Mouse (Mus musculus) CH12.LX (cell line): ENCODE data around the gene Sema3f. TPM values are rescaled to one million over a fixed set of nuclear protein-coding genes. Genes with fewer than 3 reads are reported as not detected.

Source experiments
- DNase-seq: peaks from one replicate; pipeline ENCODE4 v3.0.0-alpha.2; 2013; ENCODE audit errors: extremely low read depth
- H3K27ac ChIP-seq: 2 replicates; pipeline ENCODE4 v1.5.1; 2012; ENCODE audit warnings: low read depth, mild to moderate bottlenecking, control low read depth, moderate library complexity; ENCODE audit not compliant: insufficient read depth
- H3K27me3 ChIP-seq: replicated peaks from 2 replicates; pipeline ENCODE3; 2012; ENCODE audit warnings: inconsistent platforms
- H3K36me3 ChIP-seq, 2 experiments: replicated peaks in 1 of 2; 2 replicates each; pipeline versions ENCODE3 to v1.6.1; 2012; ENCODE audit warnings: inconsistent platforms in 1 of 2, low read length in 1 of 2, mild to moderate bottlenecking in 1 of 2, mixed read lengths in 1 of 2, moderate library complexity in 1 of 2; ENCODE audit not compliant: control insufficient read depth in 1 of 2, insufficient read depth in 1 of 2
- H3K4me1 ChIP-seq, 2 experiments: 2 replicates each; pipeline ENCODE4 v1.6.1; 2012; ENCODE audit warnings: inconsistent platforms in 1 of 2, moderate library complexity in 1 of 2; ENCODE audit not compliant: insufficient read depth in 2 of 2, control insufficient read depth in 1 of 2
- H3K4me2 ChIP-seq: 2 replicates; pipeline ENCODE4 v1.6.1; 2012; ENCODE audit warnings: low read depth, mild to moderate bottlenecking, control low read depth; ENCODE audit not compliant: poor library complexity, insufficient read depth, severe bottlenecking
- H3K4me3 ChIP-seq, 3 experiments: fragments of 150-350 bp in 1 of 3; sonication (generic) in 1 of 3; replicated peaks in 1 of 3; 2 replicates each; pipeline versions ENCODE3 to v1.5.1; 2011 to 2012; ENCODE audit warnings: low read depth in 2 of 3, low read length in 2 of 3, mild to moderate bottlenecking in 2 of 3, moderate library complexity in 2 of 3, control low read depth in 1 of 3, improper control_type of control experiment in 1 of 3, inconsistent platforms in 1 of 3, mixed read lengths in 1 of 3; ENCODE audit not compliant: poor library complexity in 1 of 3
- H3K79me2 ChIP-seq: replicated peaks from 2 replicates; pipeline ENCODE4 v1.6.1; 2012; ENCODE audit warnings: mild to moderate bottlenecking, moderate library complexity; ENCODE audit not compliant: control insufficient read depth, poor library complexity, insufficient read depth, severe bottlenecking; ENCODE audit errors: extremely low read depth
- H3K9ac ChIP-seq: 2 replicates; pipeline ENCODE4 v1.6.1; 2012; ENCODE audit warnings: low read depth, mild to moderate bottlenecking, control low read depth, moderate library complexity; ENCODE audit not compliant: insufficient read depth
- H3K9me3 ChIP-seq: replicated peaks from 2 replicates; pipeline ENCODE3; 2012; ENCODE audit warnings: low read length, inconsistent platforms, mixed read lengths
- BHLHE40 ChIP-seq: IDR thresholded peaks from 2 replicates; pipeline ENCODE4 v1.6.1; 2011; ENCODE audit warnings: mild to moderate bottlenecking, low read depth, low read length, improper control_type of control experiment
- CHD2 ChIP-seq: IDR thresholded peaks from 2 replicates; pipeline ENCODE4 v1.6.1; 2011; ENCODE audit warnings: low read length, improper control_type of control experiment
- CTCF ChIP-seq, 2 experiments: IDR thresholded peaks in 1 of 2; conservative IDR thresholded peaks in 1 of 2; 2 replicates each; pipeline ENCODE4 v1.5.1; 2011 to 2012; ENCODE audit warnings: low read depth in 2 of 2, low read length in 2 of 2, improper control_type of control experiment in 1 of 2, inconsistent platforms in 1 of 2, mild to moderate bottlenecking in 1 of 2, moderate library complexity in 1 of 2
- ELF1 ChIP-seq: IDR thresholded peaks from 2 replicates; pipeline ENCODE4 v1.6.1; 2014; ENCODE audit warnings: low read depth, mild to moderate bottlenecking, inconsistent platforms, low read length, improper control_type of control experiment
- ETS1 ChIP-seq: conservative IDR thresholded peaks from 2 replicates; pipeline ENCODE4 v1.6.1; 2012; ENCODE audit warnings: low read depth, mild to moderate bottlenecking, inconsistent platforms, low read length, improper control_type of control experiment, moderate library complexity
- GABPA ChIP-seq: IDR thresholded peaks from 2 replicates; pipeline ENCODE4 v1.6.1; 2012; ENCODE audit warnings: low read depth, low read length, improper control_type of control experiment, inconsistent platforms; ENCODE audit not compliant: insufficient replicate concordance
- HCFC1 ChIP-seq: IDR thresholded peaks from 2 replicates; pipeline ENCODE4 v1.6.1; 2012; ENCODE audit warnings: low read depth, mild to moderate bottlenecking, inconsistent platforms, low read length, improper control_type of control experiment
- JUN ChIP-seq: IDR thresholded peaks from 2 replicates; pipeline ENCODE4 v1.6.1; 2011; ENCODE audit warnings: low read depth, mild to moderate bottlenecking, low read length, improper control_type of control experiment, moderate library complexity; ENCODE audit not compliant: insufficient read depth
- MAX ChIP-seq: IDR thresholded peaks from 2 replicates; pipeline ENCODE4 v1.6.1; 2011; ENCODE audit warnings: low read length, improper control_type of control experiment
- MEF2A ChIP-seq: IDR thresholded peaks from 2 replicates; pipeline ENCODE4 v1.6.1; 2014; ENCODE audit warnings: low read depth, mild to moderate bottlenecking, inconsistent platforms, low read length, improper control_type of control experiment, borderline replicate concordance
- MXI1 ChIP-seq: IDR thresholded peaks from 2 replicates; pipeline ENCODE4 v1.6.1; 2011; ENCODE audit warnings: mild to moderate bottlenecking, low read depth, low read length, improper control_type of control experiment
- NELFE ChIP-seq: IDR thresholded peaks from 2 replicates; pipeline ENCODE4 v1.6.1; 2011; ENCODE audit warnings: low read depth, low read length, improper control_type of control experiment
- RAD21 ChIP-seq: IDR thresholded peaks from 2 replicates; pipeline ENCODE4 v1.6.1; 2011; ENCODE audit warnings: low read depth, mild to moderate bottlenecking, low read length, improper control_type of control experiment, moderate library complexity
- SIN3A ChIP-seq: IDR thresholded peaks from 2 replicates; pipeline ENCODE4 v1.6.1; 2012; ENCODE audit warnings: low read length, improper control_type of control experiment, inconsistent platforms
- TBP ChIP-seq: conservative IDR thresholded peaks from 2 replicates; pipeline ENCODE4 v1.6.1; 2011; ENCODE audit warnings: low read depth, low read length, improper control_type of control experiment
- UBTF ChIP-seq: IDR thresholded peaks from 2 replicates; pipeline ENCODE4 v1.6.1; 2012; ENCODE audit warnings: low read depth, mild to moderate bottlenecking, inconsistent platforms, low read length, improper control_type of control experiment, moderate library complexity
- USF2 ChIP-seq: conservative IDR thresholded peaks from 2 replicates; pipeline ENCODE4 v1.6.1; 2011; ENCODE audit warnings: low read depth, low read length, improper control_type of control experiment
- ZC3H11A ChIP-seq: IDR thresholded peaks from 2 replicates; pipeline ENCODE4 v1.6.1; 2012; ENCODE audit warnings: low read depth, mild to moderate bottlenecking, inconsistent platforms, low read length, improper control_type of control experiment
- ZKSCAN1 ChIP-seq: IDR thresholded peaks from 2 replicates; pipeline ENCODE4 v1.6.1; 2012; ENCODE audit warnings: low read depth, inconsistent platforms, low read length, improper control_type of control experiment, borderline replicate concordance
- ZMIZ1 ChIP-seq: IDR thresholded peaks from 2 replicates; pipeline ENCODE4 v1.6.1; 2012; ENCODE audit warnings: low read depth, mild to moderate bottlenecking, inconsistent platforms, low read length, improper control_type of control experiment
- ZNF384 ChIP-seq: IDR thresholded peaks from 2 replicates; pipeline ENCODE4 v1.6.1; 2012; ENCODE audit warnings: low read depth, low read length, improper control_type of control experiment, inconsistent platforms
- dilution Hi-C: fragments of 300-500 bp; cut with MboI; formaldehyde crosslinking; loops from 2 replicates; pipeline ENCODE4 v1.14.3; 2020; ENCODE audit warnings: low sequenced_read_pairs; ENCODE audit not compliant: extremely low pct_unique_long_range_greater_than_20kb, extremely low pct_ligation_motif_present
- in situ Hi-C: fragments of 300-500 bp; cut with MboI; formaldehyde crosslinking; loops from 3 replicates; pipeline ENCODE4 v1.14.3; 2019; ENCODE audit warnings: low sequenced_read_pairs, low pct_ligation_motif_present, low pct_unique_long_range_greater_than_20kb, mixed read lengths
- polyA plus RNA-seq: library from polyadenylated mRNA; unstranded; fragments of >175 nt; gene quantifications from 2 replicates; pipeline ENCODE4 v1.2.1, GENCODE M21; 2012; ENCODE audit warnings: low read depth; ENCODE audit not compliant: insufficient read length
- total RNA-seq, 2 experiments: library from RNA; depleted of rRNA; stranded (reverse); fragments of 300-350 nt in 1 of 2; fragments of >200 nt in 1 of 2; gene quantifications; 2 replicates each; pipeline ENCODE4 v1.2.3; 2012 to 2014

The Sema3f gene
- total and polyA plus RNA-seq, 3 experiments: 0.24 to 1.1 (median 0.36) TPM

- no peak overlapping the region for H3K4me3 ChIP-seq
- no peak overlapping the region for H3K9ac ChIP-seq
- in situ Hi-C loops: no loop called here
- H3K36me3 ChIP-seq: no peaks in the 10 kb centered on the region
- H3K79me2 ChIP-seq: no peaks in the 10 kb centered on the region
- H3K27ac ChIP-seq: no peak overlapping the region
- no peak for TF ChIP-seq ZNF384
- TF ChIP-seq MXI1: no peak
- no peak for TF ChIP-seq MEF2A
- no peak for TF ChIP-seq ZKSCAN1
- TF ChIP-seq UBTF: no peak
- TF ChIP-seq MAX: no peak
- no peak for TF ChIP-seq ZC3H11A
- no peak for TF ChIP-seq GABPA
- TF ChIP-seq RAD21: no peak
- TF ChIP-seq NELFE: no peak
- no peak for TF ChIP-seq CHD2
- no peak for TF ChIP-seq SIN3A
- no peak for TF ChIP-seq HCFC1
- no peak for TF ChIP-seq ZMIZ1
- no peak for TF ChIP-seq JUN
- no peak for TF ChIP-seq TBP
- peaks cover 0 to 13% of the 10 kb centered on the region in 2 experiments; a peak in 3 of 4 replicates for H3K4me1 ChIP-seq
- DNase-seq: no peak
- peaks cover 92% of the 10 kb centered on the region for H3K27me3 ChIP-seq
- H3K9me3 ChIP-seq: no peaks in the 10 kb centered on the region
- dilution Hi-C loops: no loop called here
- no peak overlapping the region for H3K4me2 ChIP-seq
These were observed 8.7 kb upstream of the Sema3f start for GRCm38 (mm10) chr9:107718781-107719540.

DNA sequence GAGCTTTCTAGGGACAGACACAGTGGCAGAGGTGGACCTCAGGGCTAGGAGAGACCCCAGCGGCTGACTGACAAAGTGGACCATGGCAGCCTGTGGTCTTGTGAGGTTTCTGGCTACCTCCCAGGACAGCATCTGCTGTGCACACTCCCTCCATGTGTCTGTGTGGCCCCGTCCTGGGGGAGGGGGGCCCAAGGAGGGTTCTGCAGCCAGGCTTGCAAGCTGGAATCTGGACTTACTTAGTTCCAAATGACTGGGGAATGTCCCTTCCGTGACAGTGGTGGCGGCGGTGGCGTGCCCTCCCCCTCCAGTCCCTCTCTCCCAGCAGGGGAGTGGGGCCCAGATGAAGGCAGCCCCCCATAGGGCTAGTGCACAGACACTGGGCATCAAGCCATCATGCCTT is 6.7 kb upstream of the Sema3f start:
- Histone ChIP-seq H3K4me3 (no peak overlapping the region), H3K9ac (no peak overlapping the region), H3K4me2 (no peak overlapping the region), H3K36me3 (no peaks in the 10 kb centered on the region), H3K9me3 (no peaks in the 10 kb centered on the region), H3K27me3 (peaks cover 89% of the 10 kb centered on the region), H3K27ac (no peak overlapping the region), H3K79me2 (no peaks in the 10 kb centered on the region), H3K4me1 (peaks cover 0 to 9% of the 10 kb centered on the region in 2 experiments; a peak in 3 of 4 replicates)
- in situ Hi-C loops (no loop called here), dilution Hi-C loops (no loop called here)
- TF ChIP-seq UBTF (no peak), CTCF (conservative IDR thresholded peaks at IDR 0.05 in 1 of 2, IDR thresholded peaks at IDR 0.05 in 1 of 2; ENCODE audit: low read depth in 2 of 2, low read length in 2 of 2) (no peak), BHLHE40 (no peak), USF2 (no peak), ELF1 (no peak), ETS1 (no peak), RAD21 (no peak)
- DNase-seq: no peak
